Mouse (Mus musculus) lung, embryonic 14.5 days (tissue): ENCODE data around the gene AL732309.1. TPM values are rescaled to one million over a fixed set of nuclear protein-coding genes. Genes with fewer than 3 reads are reported as not detected.

Experiments
- ATAC-seq: fragments of 200-750 bp; cut with Nextera tagmentation; 2 replicates; pipeline ENCODE4 v1.8.0; 2017; ENCODE audit warnings: mild to moderate bottlenecking, moderate TSS enrichment, moderate library complexity; ENCODE audit not compliant: insufficient read depth
- DNase-seq: peaks from one replicate; pipeline ENCODE4 v3.0.0-alpha.2; 2015
- H3K27ac ChIP-seq: fragments of 300-500 bp; sonication (generic); 2 replicates; pipeline ENCODE4 v1.5.1; 2014; ENCODE audit warnings: low read depth, mild to moderate bottlenecking, moderate library complexity
- H3K27me3 ChIP-seq: fragments of 300-500 bp; sonication (generic); 2 replicates; pipeline ENCODE4 v1.6.1; 2014; ENCODE audit warnings: low read length, control low read depth; ENCODE audit not compliant: insufficient read depth
- H3K36me3 ChIP-seq: fragments of 300-500 bp; sonication (generic); 2 replicates; pipeline ENCODE4 v1.6.1; 2014; ENCODE audit warnings: control low read depth; ENCODE audit not compliant: insufficient read depth
- H3K4me1 ChIP-seq: fragments of 300-500 bp; sonication (generic); 2 replicates; pipeline ENCODE4 v1.6.1; 2014; ENCODE audit warnings: antibody characterized with exemption, control low read depth; ENCODE audit not compliant: insufficient read depth
- H3K4me2 ChIP-seq: fragments of 300-500 bp; sonication (generic); 2 replicates; pipeline ENCODE4 v1.6.1; 2014; ENCODE audit warnings: mild to moderate bottlenecking
- H3K4me3 ChIP-seq: fragments of 300-500 bp; sonication (generic); 2 replicates; pipeline ENCODE4 v1.5.1; 2014; ENCODE audit warnings: low read depth, low read length
- H3K9ac ChIP-seq: fragments of 300-500 bp; sonication (generic); 2 replicates; pipeline ENCODE4 v1.6.1; 2014
- H3K9me3 ChIP-seq: fragments of 300-500 bp; sonication (generic); 2 replicates; pipeline ENCODE4 v1.6.1; 2016; ENCODE audit warnings: low read depth, low read length, control low read depth
- CTCF ChIP-seq: IDR thresholded peaks from 2 replicates; pipeline ENCODE4 v1.5.1; 2016; ENCODE audit warnings: antibody characterized with exemption, low read depth
- WGBS: fragments of 180-500 bp; shearing (Covaris S2); extraction: QIAGEN DNeasy Blood & Tissue Kit; methylation state at CpG from one replicate; pipeline ENCODE4 v1.1.7; 2014; 5-methylcytosine and 5-hydroxymethylcytosine counted together
- polyA plus RNA-seq: library from polyadenylated mRNA; unstranded; fragments of >200 nt; fragmentation: Nextera tagmentation; extraction: Ambion mirVana; gene quantifications from 2 replicates; pipeline ENCODE4 v1.2.1, GENCODE M21; 2014

The AL732309.1 gene
- polyA plus RNA-seq, 1 experiment from 2014 or later = 3.6 TPM

- Histone ChIP-seq H3K9me3 (no peaks in the 10 kb centered on the region), H3K4me2 (no peak overlapping the region), H3K4me1 (peaks cover 8% of the 10 kb centered on the region; the same call in 1 of the 2 replicates), H3K4me3 (no peak overlapping the region), H3K27me3 (no peaks in the 10 kb centered on the region), H3K27ac (no peak overlapping the region), H3K36me3 (peaks cover 38% of the 10 kb centered on the region), H3K9ac (no peak overlapping the region)
- DNase-seq (no peak), ATAC-seq (no peak)
- 77% methylated on average over 1 of the region's 1 CpGs for WGBS
- TF ChIP-seq CTCF = peak; percentile 53
These were observed 5.7 kb upstream of the AL732309.1 start for GRCm38 (mm10) chr2:25252331-25252730.

GRCm38 (mm10) chr2:25244144-25244543 lies 2.5 kb downstream of the AL732309.1 start:
- Histone ChIP-seq H3K36me3 (peaks cover 28% of the 10 kb centered on the region), H3K27me3 (peaks cover 23% of the 10 kb centered on the region), H3K9me3 (no peaks in the 10 kb centered on the region), H3K4me3 (no peak overlapping the region), H3K4me2 (no peak overlapping the region), H3K4me1 (0 out of 2 replicates have a peak, but pooled peaks cover 4% of the 10 kb centered on the region), H3K9ac (no peak overlapping the region), H3K27ac (no peak overlapping the region)
- DNase-seq (no peak), ATAC-seq (no peak)
- WGBS = 91% methylated on average over 4 of the region's 4 CpGs
- TF ChIP-seq CTCF = no peak

DNA sequence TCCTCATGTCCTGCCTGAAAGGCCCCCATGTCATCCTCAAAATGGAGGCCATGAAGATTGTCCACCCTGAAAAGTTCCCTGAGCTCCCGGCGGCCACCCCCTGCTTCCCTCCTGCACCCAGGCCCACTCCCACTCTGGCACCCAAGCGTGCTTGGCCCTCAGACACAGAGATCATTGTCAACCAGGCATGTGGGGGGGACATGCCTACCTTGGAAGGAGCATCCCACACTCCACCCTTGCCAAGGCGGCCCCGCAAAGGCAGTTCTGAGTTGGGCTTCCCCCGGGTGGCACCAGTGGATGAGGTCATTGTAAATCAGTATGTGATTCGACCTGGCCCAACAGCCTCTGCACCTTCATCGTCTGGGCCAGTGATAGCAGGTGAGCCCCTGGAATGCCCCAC lies 3.3 kb downstream of the AL732309.1 start:
- Histone ChIP-seq H3K9me3 (no peaks in the 10 kb centered on the region), H3K27ac (no peak overlapping the region), H3K4me2 (no peak overlapping the region), H3K9ac (no peak overlapping the region), H3K36me3 (peaks cover 22% of the 10 kb centered on the region), H3K4me1 (0 out of 2 replicates have a peak, but pooled peaks cover 4% of the 10 kb centered on the region), H3K4me3 (no peak overlapping the region), H3K27me3 (peaks cover 23% of the 10 kb centered on the region)
- no peak for TF ChIP-seq CTCF
- 64% methylated on average over 8 of the region's 8 CpGs for WGBS
- ATAC-seq = no peak
- DNase-seq = no peak

- Histone ChIP-seq H3K4me1 (0 out of 2 replicates have a peak, but pooled peaks cover 4% of the 10 kb centered on the region), H3K9ac (peak within 1 kb of the TSS; percentile 60), H3K4me2 (peak within 1 kb of the TSS; percentile 93), H3K36me3 (peaks cover 11% of the 10 kb centered on the region; the same call in 1 of the 2 replicates), H3K27ac (no peak within 1 kb of the TSS), H3K27me3 (peaks cover 23% of the 10 kb centered on the region), H3K4me3 (peak within 1 kb of the TSS; percentile 49), H3K9me3 (no peaks in the 10 kb centered on the region)
- WGBS = 1% methylated on average over 59 of the region's 59 CpGs
- no peak for TF ChIP-seq CTCF
- no peak for ATAC-seq
- no peak for DNase-seq
These were observed 4.6 kb downstream of the AL732309.1 start, which contains the start of the genes Rnf208 and Cysrt1 for GRCm38 (mm10) chr2:25242101-25242506. Rnf208 (plus strand) TSS chr2:25242255. Cysrt1 (minus strand) TSS chr2:25242452.

- Histone ChIP-seq H3K36me3 (peaks cover 10% of the 10 kb centered on the region; the same call in 1 of the 2 replicates), H3K4me2 (peak overlapping the region; percentile 93), H3K4me1 (0 out of 2 replicates have a peak, but pooled peaks cover 4% of the 10 kb centered on the region), H3K27ac (no peak overlapping the region), H3K9ac (no peak overlapping the region), H3K27me3 (peaks cover 23% of the 10 kb centered on the region), H3K9me3 (no peaks in the 10 kb centered on the region), H3K4me3 (peak overlapping the region; percentile 49; the same call in 1 of the 2 replicates)
- WGBS = 8% methylated on average over 6 of the region's 6 CpGs
- TF ChIP-seq CTCF = no peak
- peak; percentile 21; the same call in 1 of the 2 replicates for ATAC-seq
- DNase-seq = no peak
These were observed 5.3 kb downstream of the AL732309.1 start for GRCm38 (mm10) chr2:25241438-25241775.

GRCm38 (mm10) chr2:25240723-25241437 lies 5.8 kb downstream of the AL732309.1 start:
- Histone ChIP-seq H3K4me3 (peak overlapping the region; percentile 49), H3K27me3 (peaks cover 23% of the 10 kb centered on the region), H3K4me2 (peak overlapping the region; percentile 93), H3K9me3 (no peaks in the 10 kb centered on the region), H3K36me3 (peaks cover 5% of the 10 kb centered on the region; the same call in 1 of the 2 replicates), H3K4me1 (0 out of 2 replicates have a peak, but pooled peaks cover 4% of the 10 kb centered on the region), H3K9ac (peak overlapping the region; percentile 48), H3K27ac (0 out of 2 replicates have a peak overlapping the region, but pooled peaks have one; percentile 46)
- DNase-seq (peak; percentile 87), ATAC-seq (peak; percentile 83)
- 1% methylated on average over 29 of the region's 29 CpGs for WGBS
- no peak for TF ChIP-seq CTCF

- H3K4me1 ChIP-seq = 0 out of 2 replicates have a peak, but pooled peaks cover 4% of the 10 kb centered on the region
- H3K27me3 ChIP-seq = peaks cover 23% of the 10 kb centered on the region
- H3K4me2 ChIP-seq = peak overlapping the region; percentile 93
- H3K27ac ChIP-seq = peak overlapping the region; percentile 46; the same call in 1 of the 2 replicates
- H3K4me3 ChIP-seq = peak overlapping the region; percentile 49
- DNase-seq (no peak), ATAC-seq (peak; percentile 19; the same call in 1 of the 2 replicates)
- no peaks in the 10 kb centered on the region for H3K9me3 ChIP-seq
- H3K36me3 ChIP-seq = no peaks in the 10 kb centered on the region
- H3K9ac ChIP-seq = peak overlapping the region; percentile 48
- WGBS = 50% methylated on average over 8 of the region's 8 CpGs
- no peak for TF ChIP-seq CTCF
These were observed 6.4 kb downstream of the AL732309.1 start for GRCm38 (mm10) chr2:25240310-25240709.
